Mouse (Mus musculus) erythroblast, embryonic 14.5 days (primary cell): ENCODE data around the gene Zfp981.
"Not testable (repeated sequence)": the region's sequence is repeated elsewhere in the genome, so short reads cannot be mapped to it uniquely, and the experiment has no call there.

Experiments
- GATA1 ChIP-seq: IDR thresholded peaks from 2 replicates; pipeline ENCODE4 v1.6.1; 2012; ENCODE audit warnings: low read length, inconsistent platforms, mixed read lengths
- TAL1 ChIP-seq: IDR thresholded peaks from 3 replicates; pipeline ENCODE4 v1.6.1; 2012; ENCODE audit warnings: low read length, inconsistent platforms, mixed read lengths

DNA sequence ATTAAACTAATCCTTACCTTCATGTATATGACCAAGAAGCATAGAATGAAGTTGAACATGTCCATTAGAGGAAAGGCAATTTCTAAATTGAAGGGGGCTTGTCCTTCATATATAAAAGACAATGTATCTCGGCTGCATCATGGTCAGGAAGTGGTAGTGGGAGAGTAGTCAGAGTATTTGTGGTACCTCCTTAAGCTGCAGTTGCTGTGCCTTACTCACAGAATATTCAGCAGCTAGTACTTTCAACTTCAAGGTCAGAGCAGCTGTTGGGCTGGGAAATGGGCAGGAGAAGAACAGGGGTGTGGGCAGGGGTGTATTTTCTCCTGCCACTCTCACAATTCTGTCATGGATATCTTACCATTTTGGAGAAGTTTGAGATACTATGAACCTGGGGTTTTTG is 15.1 kb upstream of the Zfp981 start:
- not testable (repeated sequence) for TF ChIP-seq GATA1, TAL1
